Mouse (Mus musculus) embryonic fibroblast, embryonic 13.5 days (primary cell): Measurements from ENCODE around the gene Mcf2l.

Experiments
- CTCF ChIP-seq: IDR thresholded peaks from 2 replicates; pipeline ENCODE4 v1.5.1; 2011; ENCODE audit warnings: mild to moderate bottlenecking, control low read depth, low read length, moderate library complexity, borderline replicate concordance; ENCODE audit not compliant: insufficient read depth
- POLR2A ChIP-seq: IDR thresholded peaks from 2 replicates; pipeline ENCODE4 v1.6.1; 2011; ENCODE audit warnings: low read depth, mild to moderate bottlenecking, control low read depth, low read length, moderate library complexity

DNA sequence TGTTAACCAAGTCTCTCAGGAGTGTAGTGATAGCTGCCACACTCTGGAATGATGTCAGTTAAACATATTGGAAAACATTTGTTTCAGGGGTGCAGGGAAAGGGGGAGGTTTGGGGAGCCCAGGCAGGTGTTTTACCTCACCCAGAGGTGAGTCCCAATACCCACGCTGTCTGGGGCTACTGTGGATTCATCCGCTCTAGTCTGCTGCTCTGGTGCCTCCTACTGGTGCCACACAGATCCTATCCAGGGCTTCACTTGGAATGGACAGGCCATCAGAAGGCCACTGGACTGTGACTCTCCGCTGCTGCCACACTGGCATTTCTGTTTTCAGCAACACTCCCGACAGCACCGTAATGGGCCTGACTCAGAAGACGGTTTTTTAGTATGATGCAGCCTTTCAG lies 7.8 kb upstream of the Mcf2l start:
- TF ChIP-seq CTCF (0 out of 2 replicates have a peak, but pooled peaks have one; percentile 4), POLR2A (no peak)
